Mouse (Mus musculus) liver, adult 2 months (tissue): ENCODE data around the gene Rrbp1. TPM values are rescaled to one million over a fixed set of nuclear protein-coding genes. Genes with fewer than 3 reads are reported as not detected.

Experiments used
- DNase-seq: peaks from one replicate; pipeline ENCODE4 v3.0.0-alpha.2; 2011; ENCODE audit warnings: low read depth, low spot score; ENCODE audit errors: extremely low read depth
- H3K27ac ChIP-seq: fragments of 200-500 bp; replicated peaks from 2 replicates; pipeline ENCODE4 v1.5.1; 2012; ENCODE audit warnings: low read depth, mild to moderate bottlenecking, control low read depth, inconsistent platforms, low read length; ENCODE audit not compliant: insufficient read depth
- H3K27me3 ChIP-seq: fragments of 200-500 bp; 2 replicates; pipeline ENCODE4 v1.6.1; 2012; ENCODE audit warnings: mild to moderate bottlenecking, moderate library complexity, low read length, inconsistent platforms; ENCODE audit not compliant: control insufficient read depth, insufficient read depth
- H3K36me3 ChIP-seq: fragments of 200-500 bp; 2 replicates; pipeline ENCODE4 v1.6.1; 2012; ENCODE audit warnings: low read length, inconsistent platforms; ENCODE audit not compliant: control insufficient read depth, insufficient read depth
- H3K4me1 ChIP-seq: fragments of 200-500 bp; 2 replicates; pipeline ENCODE4 v1.6.1; 2011; ENCODE audit warnings: low read length; ENCODE audit not compliant: control insufficient read depth, insufficient read depth
- H3K4me3 ChIP-seq: fragments of 200-500 bp; 2 replicates; pipeline ENCODE4 v1.5.1; 2011; ENCODE audit warnings: low read depth, mild to moderate bottlenecking, control low read depth, low read length, moderate library complexity; ENCODE audit not compliant: insufficient read depth
- H3K79me2 ChIP-seq: fragments of 200-500 bp; 2 replicates; pipeline ENCODE4 v1.6.1; 2012; ENCODE audit warnings: inconsistent platforms, mild to moderate bottlenecking, low read length, moderate library complexity; ENCODE audit not compliant: control insufficient read depth, insufficient read depth
- H3K9ac ChIP-seq: fragments of 200-500 bp; 2 replicates; pipeline ENCODE4 v1.6.1; 2012; ENCODE audit warnings: low read depth, mild to moderate bottlenecking, control low read depth, inconsistent platforms, low read length
- CTCF ChIP-seq: fragments of 200-500 bp; IDR thresholded peaks from 2 replicates; pipeline ENCODE4 v1.5.1; 2011; ENCODE audit warnings: low read depth, low read length, control low read depth
- POLR2A ChIP-seq: fragments of 200-500 bp; IDR thresholded peaks from 2 replicates; pipeline ENCODE4 v1.6.1; 2011; ENCODE audit warnings: low read length, control low read depth; ENCODE audit not compliant: insufficient read depth; ENCODE audit errors: extremely low read depth
- WGBS: fragments of 180-500 bp; shearing (Covaris S2); methylation state at CpG from one replicate; pipeline ENCODE4 v1.1.7; 2018; 5-methylcytosine and 5-hydroxymethylcytosine counted together
- polyA plus RNA-seq: library from polyadenylated mRNA; depleted of rRNA; stranded (reverse); fragments of >200 nt; gene quantifications from 2 replicates; pipeline ENCODE4 v1.2.3, GENCODE M21; 2012; rRNA removed
- total RNA-seq: library from RNA; depleted of rRNA; stranded (reverse); fragments of >200 nt; gene quantifications from 2 replicates; pipeline ENCODE4 v1.2.3, GENCODE M21; 2014; rRNA removed

The Rrbp1 gene
- 141 and 147 TPM in 2 replicates for total RNA-seq
- 67.4 and 109 TPM in 2 replicates for polyA plus RNA-seq

GRCm38 (mm10) chr2:144011080-144011551, at the start of gene Rrbp1:
TSS of gene Rrbp1 (minus strand) at chr2:144011263.
- H3K79me2 ChIP-seq: peaks cover 23% of the 10 kb centered on the region
- DNase-seq: peak; percentile 91
- H3K4me1 ChIP-seq: peaks cover 34% of the 10 kb centered on the region
- TF ChIP-seq POLR2A (peak; percentile 96), CTCF (no peak)
- peak within 1 kb of the TSS; percentile 96 for H3K27ac ChIP-seq
- peaks cover 2% of the 10 kb centered on the region; the same call in 1 of the 2 replicates for H3K36me3 ChIP-seq
- H3K27me3 ChIP-seq: no peaks in the 10 kb centered on the region
- under 1% methylated on average over 52 of the region's 53 CpGs for WGBS
- H3K4me3 ChIP-seq: peak within 1 kb of the TSS; percentile 82
- peak within 1 kb of the TSS; percentile 99 for H3K9ac ChIP-seq

- no peaks in the 10 kb centered on the region for H3K36me3 ChIP-seq
- no peaks in the 10 kb centered on the region for H3K4me1 ChIP-seq
- H3K27me3 ChIP-seq: no peaks in the 10 kb centered on the region
- H3K27ac ChIP-seq: no peak overlapping the region
- no peaks in the 10 kb centered on the region for H3K79me2 ChIP-seq
- no peak for DNase-seq
- H3K4me3 ChIP-seq: no peak overlapping the region
- WGBS: 100% methylated on average over 2 of the region's 2 CpGs
- no peak overlapping the region for H3K9ac ChIP-seq
- no peak for TF ChIP-seq CTCF
- TF ChIP-seq POLR2A: no peak
Observed at GRCm38 (mm10) chr2:144057735-144058134, 46.7 kb upstream of the Rrbp1 start.

GRCm38 (mm10) chr2:144052410-144053065, 41.5 kb upstream of the Rrbp1 start:
- Histone ChIP-seq H3K27me3 (no peaks in the 10 kb centered on the region), H3K4me1 (no peaks in the 10 kb centered on the region), H3K9ac (no peak overlapping the region), H3K79me2 (no peaks in the 10 kb centered on the region), H3K4me3 (no peak overlapping the region), H3K36me3 (no peaks in the 10 kb centered on the region), H3K27ac (no peak overlapping the region)
- 91% methylated on average over 8 of the region's 8 CpGs for WGBS
- TF ChIP-seq POLR2A (no peak), CTCF (no peak)
- peak; percentile 22 for DNase-seq

DNA sequence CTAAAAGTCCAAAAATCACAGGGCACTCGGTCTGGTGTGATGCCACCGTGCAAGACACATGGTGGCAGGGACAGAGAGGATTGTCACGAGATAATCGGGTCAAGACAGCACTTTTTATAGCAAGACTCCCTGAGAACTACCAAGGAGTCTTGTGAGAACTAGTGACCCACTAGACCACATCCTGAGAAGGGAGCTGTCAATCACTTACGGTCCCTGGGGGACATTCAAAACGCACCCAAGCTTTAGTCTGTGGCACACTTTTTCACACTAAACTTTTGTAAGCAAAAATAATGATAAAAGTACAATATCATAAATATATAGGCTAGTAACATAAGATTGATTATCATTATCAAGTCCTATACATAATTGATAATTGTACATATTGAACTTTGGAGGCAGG, 39.8 kb upstream of the Rrbp1 start:
- H3K4me3 ChIP-seq: no peak overlapping the region
- DNase-seq: no peak
- no peak for TF ChIP-seq POLR2A
- no peak for TF ChIP-seq CTCF
- H3K27me3 ChIP-seq: no peaks in the 10 kb centered on the region
- no peaks in the 10 kb centered on the region for H3K36me3 ChIP-seq
- no peak overlapping the region for H3K9ac ChIP-seq
- WGBS: 93% methylated on average over 6 of the region's 6 CpGs
- no peak overlapping the region for H3K27ac ChIP-seq
- H3K4me1 ChIP-seq: no peaks in the 10 kb centered on the region
- H3K79me2 ChIP-seq: no peaks in the 10 kb centered on the region

GRCm38 (mm10) chr2:144050146-144050680, 39.1 kb upstream of the Rrbp1 start:
- H3K27me3 ChIP-seq: no peaks in the 10 kb centered on the region
- TF ChIP-seq POLR2A (no peak), CTCF (no peak)
- no peak overlapping the region for H3K4me3 ChIP-seq
- WGBS: 68% methylated on average over 8 of the region's 8 CpGs
- no peaks in the 10 kb centered on the region for H3K36me3 ChIP-seq
- H3K79me2 ChIP-seq: no peaks in the 10 kb centered on the region
- no peaks in the 10 kb centered on the region for H3K4me1 ChIP-seq
- H3K27ac ChIP-seq: no peak overlapping the region
- DNase-seq: peak; percentile 50
- H3K9ac ChIP-seq: no peak overlapping the region

DNA sequence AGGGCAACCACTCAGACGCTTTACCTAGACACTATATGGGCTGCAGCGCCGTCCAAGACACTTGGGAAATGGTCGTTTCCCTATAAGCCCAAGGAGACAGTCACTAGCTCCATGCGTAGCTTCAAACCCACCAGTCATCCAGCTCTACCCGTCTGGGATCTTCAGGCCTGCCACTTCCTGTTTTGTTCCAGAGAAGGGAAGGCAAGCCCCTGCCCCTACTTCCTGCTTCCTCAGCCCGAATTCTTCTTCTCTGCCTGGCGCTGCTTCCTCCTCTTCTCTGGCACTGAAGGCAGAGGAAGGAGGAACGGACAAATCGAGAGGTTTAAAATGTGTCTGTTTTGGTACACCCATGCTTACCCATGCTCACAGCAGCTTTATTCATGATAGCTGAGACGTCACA, 35.9 kb upstream of the Rrbp1 start:
- peak; percentile 10 for DNase-seq
- 78% methylated on average over 11 of the region's 11 CpGs for WGBS
- no peak overlapping the region for H3K4me3 ChIP-seq
- H3K27me3 ChIP-seq: no peaks in the 10 kb centered on the region
- TF ChIP-seq POLR2A (no peak), CTCF (no peak)
- H3K79me2 ChIP-seq: no peaks in the 10 kb centered on the region
- no peak overlapping the region for H3K9ac ChIP-seq
- H3K4me1 ChIP-seq: no peaks in the 10 kb centered on the region
- no peaks in the 10 kb centered on the region for H3K36me3 ChIP-seq
- H3K27ac ChIP-seq: no peak overlapping the region
